ENCODE assay signal across 7 mouse cellular contexts in genomic region chr5:138262582-138263240, GRCm38 (mm10). TPM values are rescaled to one million over a fixed set of nuclear protein-coding genes. Genes with fewer than 3 reads are reported as not detected.
DNase-seq lines count a peak whose midpoint lies in the region; ATAC-seq and TF ChIP-seq lines count a peak whose summit lies in the region.

No protein-coding gene starts in this region.

- peak overlapping the region; percentile 99 for H3K4me2 ChIP-seq in lung, embryonic 16.5 days (ENCODE audit: low read depth, low read length)
- H3K4me2 ChIP-seq in limb, embryonic 11.5 days (ENCODE audit: low read depth, severe bottlenecking) = peak overlapping the region; percentile 94

- H3K4me3 ChIP-seq in lung, embryonic 16.5 days (ENCODE audit: low read length) = peak overlapping the region; percentile 94
- H3K4me3 ChIP-seq in embryonic fibroblast, embryonic 13.5 days (ENCODE audit: insufficient read depth, low read length) = peak overlapping the region; percentile 64
- H3K4me3 ChIP-seq in limb, embryonic 11.5 days (ENCODE audit: low read depth, low read length) = peak overlapping the region; percentile 87
- H3K4me3 ChIP-seq in small intestine, adult 2 months (ENCODE audit: low read depth, low read length) = peak overlapping the region; percentile 94

- TF ChIP-seq CTCF in embryonic fibroblast, embryonic 13.5 days (IDR thresholded peaks at IDR 0.05; ENCODE audit: borderline replicate concordance, insufficient read depth, low read length) = no peak
- TF ChIP-seq CTCF in small intestine, adult 2 months (IDR thresholded peaks at IDR 0.05; ENCODE audit: extremely low read depth, insufficient read length, insufficient replicate concordance, low read depth, low read length) = no peak

- 57% methylated on average over 18 of the region's 18 CpGs for whole genome bisulfite sequencing in lung, embryonic 16.5 days
- 71% methylated on average over 18 of the region's 18 CpGs for WGBS in limb, embryonic 11.5 days
- WGBS in small intestine, adult 2 months = 64% methylated on average over 18 of the region's 18 CpGs

- H3K4me1 ChIP-seq in lung, embryonic 16.5 days (replicated peaks; ENCODE audit: control insufficient read depth, insufficient read depth, low read length) = peaks cover 18% of the 10 kb centered on the region
- peaks cover 3% of the 10 kb centered on the region for H3K4me1 ChIP-seq in embryonic fibroblast, embryonic 13.5 days (ENCODE audit: control insufficient read depth, insufficient read depth, low read length)
- H3K4me1 ChIP-seq in limb, embryonic 11.5 days (ENCODE audit: control insufficient read depth, insufficient read depth, low read length) = peaks cover 13% of the 10 kb centered on the region; the same call in 1 of the 2 replicates
- H3K4me1 ChIP-seq in small intestine, adult 2 months (ENCODE audit: control insufficient read depth, insufficient read depth, insufficient read length, low read length) = peaks cover 9% of the 10 kb centered on the region; the same call in 1 of the 2 replicates

- ATAC-seq in lung, embryonic 16.5 days (ENCODE audit: low read depth) = no peak
- ATAC-seq in limb, embryonic 11.5 days (ENCODE audit: insufficient number of reproducible peaks, low FRiP score, low TSS enrichment, low read depth) = no peak
- no peak for ATAC-seq in activated CD4-positive, CD25-positive, alpha-beta regulatory T cell, adult 4 months

- peaks cover 23% of the 10 kb centered on the region for H3K36me3 ChIP-seq in lung, embryonic 16.5 days (ENCODE audit: control insufficient read depth, insufficient read depth, low read length)
- peaks cover 20% of the 10 kb centered on the region for H3K36me3 ChIP-seq in limb, embryonic 11.5 days (ENCODE audit: control insufficient read depth, insufficient read depth, low read length)
- peaks cover 33% of the 10 kb centered on the region for H3K36me3 ChIP-seq in small intestine, adult 2 months (ENCODE audit: control insufficient read depth, insufficient read depth, low read length)

- no peak overlapping the region for H3K27ac ChIP-seq in lung, embryonic 16.5 days (ENCODE audit: low read length)
- H3K27ac ChIP-seq in embryonic fibroblast, embryonic 13.5 days (ENCODE audit: insufficient read depth, low read length) = no peak overlapping the region
- H3K27ac ChIP-seq in limb, embryonic 11.5 days (replicated peaks; ENCODE audit: low read depth, low read length) = no peak overlapping the region
- no peak overlapping the region; the same call in 1 of the 2 replicates for H3K27ac ChIP-seq in small intestine, adult 2 months (ENCODE audit: insufficient read depth, low read depth, low read length)

- H3K27me3 ChIP-seq in lung, embryonic 16.5 days (ENCODE audit: control insufficient read depth, insufficient read depth, low read depth, low read length) = no peaks in the 10 kb centered on the region
- H3K27me3 ChIP-seq in limb, embryonic 11.5 days (ENCODE audit: control insufficient read depth, insufficient read depth, low read length) = no peaks in the 10 kb centered on the region
- H3K27me3 ChIP-seq in small intestine, adult 2 months (ENCODE audit: control insufficient read depth, insufficient read depth, low read length) = no peaks in the 10 kb centered on the region

- TF ChIP-seq POLR2A in embryonic fibroblast, embryonic 13.5 days (IDR thresholded peaks at IDR 0.05; ENCODE audit: low read depth, low read length) = peak; percentile 13; the same call in 1 of the 2 replicates
- TF ChIP-seq POLR2A in small intestine, adult 2 months (IDR thresholded peaks at IDR 0.05; ENCODE audit: low read depth, low read length) = no peak

- H3K9ac ChIP-seq in lung, embryonic 16.5 days (ENCODE audit: low read length) = peak overlapping the region; percentile 93
- peak overlapping the region; percentile 85 for H3K9ac ChIP-seq in limb, embryonic 11.5 days (ENCODE audit: low read length)

- DNase-seq in lung, postnatal 10 days = no peak
- DNase-seq in limb, embryonic 11.5 days (ENCODE audit: low spot score) = no peak
- DNase-seq in spleen, postnatal 14 days (ENCODE audit: low spot score in 2 of 2) = no peak

- H3K9me3 ChIP-seq in lung, embryonic 16.5 days (ENCODE audit: control insufficient read depth, low read length) = no peaks in the 10 kb centered on the region
- H3K9me3 ChIP-seq in limb, embryonic 11.5 days (ENCODE audit: control insufficient read depth, low read length) = no peaks in the 10 kb centered on the region

RNA-seq across cellular contexts. Expression of gene BC037034, which starts 1.1 kb away (rescaled TPM):
- 3.8 and 6.2 TPM in 2 replicates for polyA plus RNA-seq in lung, embryonic 16.5 days (2015; fragmentation: Nextera tagmentation; extraction: Ambion mirVana)
- 18.0 and 18.2 TPM in 2 replicates for polyA plus RNA-seq in embryonic fibroblast, embryonic 13.5 days (2011; ENCODE audit: insufficient read length, low read depth, missing spikeins)
- 4.8 and 5.2 TPM in 2 replicates for polyA plus RNA-seq in limb, embryonic 11.5 days (2014; fragmentation: Nextera tagmentation; extraction: Ambion mirVana)
- 34.7 and 56.7 TPM in 2 replicates for polyA plus RNA-seq in small intestine, adult 2 months (2012; rRNA removed)
- polyA plus RNA-seq in activated CD4-positive, CD25-positive, alpha-beta regulatory T cell, adult 4 months (2017; shearing (Covaris generic)) = 1 to 10 TPM; 3.9 to 4.7 TPM

RNA-seq across cellular contexts. Expression of gene Lamtor4, which starts 7.4 kb away (rescaled TPM):
- polyA plus RNA-seq in lung, embryonic 16.5 days (2015; fragmentation: Nextera tagmentation; extraction: Ambion mirVana) = 56.7 and 62.1 TPM in 2 replicates
- polyA plus RNA-seq in embryonic fibroblast, embryonic 13.5 days (2011; ENCODE audit: insufficient read length, low read depth, missing spikeins) = 36.9 and 40.7 TPM in 2 replicates
- 33.0 and 36.3 TPM in 2 replicates for polyA plus RNA-seq in limb, embryonic 11.5 days (2014; fragmentation: Nextera tagmentation; extraction: Ambion mirVana)
- 87.3 and 168 TPM in 2 replicates for polyA plus RNA-seq in small intestine, adult 2 months (2012; rRNA removed)
- 100 to 1,000 TPM; 112 to 123 TPM for polyA plus RNA-seq in activated CD4-positive, CD25-positive, alpha-beta regulatory T cell, adult 4 months (2017; shearing (Covaris generic))

RNA-seq across cellular contexts. Expression of gene Gal3st4, which starts 9.9 kb away (rescaled TPM):
- 1.2 and 1.5 TPM in 2 replicates for polyA plus RNA-seq in lung, embryonic 16.5 days (2015; fragmentation: Nextera tagmentation; extraction: Ambion mirVana)
- 5.7 and 6.4 TPM in 2 replicates for polyA plus RNA-seq in embryonic fibroblast, embryonic 13.5 days (2011; ENCODE audit: insufficient read length, low read depth, missing spikeins)
- polyA plus RNA-seq in limb, embryonic 11.5 days (2014; fragmentation: Nextera tagmentation; extraction: Ambion mirVana) = 3.5 and 4.2 TPM in 2 replicates
- 0.15 and 0.28 TPM in 2 replicates for polyA plus RNA-seq in small intestine, adult 2 months (2012; rRNA removed)
- under 1 TPM; 0.43 to 0.49 TPM for polyA plus RNA-seq in activated CD4-positive, CD25-positive, alpha-beta regulatory T cell, adult 4 months (2017; shearing (Covaris generic))

RNA-seq across cellular contexts. Expression of gene Gm43720, which starts 17.0 kb away (rescaled TPM):
- 0.13 and 0.19 TPM in 2 replicates for polyA plus RNA-seq in lung, embryonic 16.5 days (2015; fragmentation: Nextera tagmentation; extraction: Ambion mirVana)
- polyA plus RNA-seq in embryonic fibroblast, embryonic 13.5 days (2011; ENCODE audit: insufficient read length, low read depth, missing spikeins) = not detected in 2 replicates
- polyA plus RNA-seq in limb, embryonic 11.5 days (2014; fragmentation: Nextera tagmentation; extraction: Ambion mirVana) = 0.03 and 0.24 TPM in 2 replicates
- not detected in 2 replicates for polyA plus RNA-seq in small intestine, adult 2 months (2012; rRNA removed)
- not detected for polyA plus RNA-seq in activated CD4-positive, CD25-positive, alpha-beta regulatory T cell, adult 4 months (2017; shearing (Covaris generic))

RNA-seq across cellular contexts. Expression of gene Gpc2, which starts 17.1 kb away (rescaled TPM):
- polyA plus RNA-seq in lung, embryonic 16.5 days (2015; fragmentation: Nextera tagmentation; extraction: Ambion mirVana) = 16.7 and 17.1 TPM in 2 replicates
- polyA plus RNA-seq in embryonic fibroblast, embryonic 13.5 days (2011; ENCODE audit: insufficient read length, low read depth, missing spikeins) = 13.2 and 20.1 TPM in 2 replicates
- 14.0 and 15.8 TPM in 2 replicates for polyA plus RNA-seq in limb, embryonic 11.5 days (2014; fragmentation: Nextera tagmentation; extraction: Ambion mirVana)
- polyA plus RNA-seq in small intestine, adult 2 months (2012; rRNA removed) = 1.1 and 1.4 TPM in 2 replicates
- polyA plus RNA-seq in activated CD4-positive, CD25-positive, alpha-beta regulatory T cell, adult 4 months (2017; shearing (Covaris generic)) = not detected
